Mouse (Mus musculus): Measurements from ENCODE around the gene Smo.
"Not testable (repeated sequence)": the region's sequence is repeated elsewhere in the genome, so short reads cannot be mapped to it uniquely, and the experiment has no call there.

Smo gene

DNA sequence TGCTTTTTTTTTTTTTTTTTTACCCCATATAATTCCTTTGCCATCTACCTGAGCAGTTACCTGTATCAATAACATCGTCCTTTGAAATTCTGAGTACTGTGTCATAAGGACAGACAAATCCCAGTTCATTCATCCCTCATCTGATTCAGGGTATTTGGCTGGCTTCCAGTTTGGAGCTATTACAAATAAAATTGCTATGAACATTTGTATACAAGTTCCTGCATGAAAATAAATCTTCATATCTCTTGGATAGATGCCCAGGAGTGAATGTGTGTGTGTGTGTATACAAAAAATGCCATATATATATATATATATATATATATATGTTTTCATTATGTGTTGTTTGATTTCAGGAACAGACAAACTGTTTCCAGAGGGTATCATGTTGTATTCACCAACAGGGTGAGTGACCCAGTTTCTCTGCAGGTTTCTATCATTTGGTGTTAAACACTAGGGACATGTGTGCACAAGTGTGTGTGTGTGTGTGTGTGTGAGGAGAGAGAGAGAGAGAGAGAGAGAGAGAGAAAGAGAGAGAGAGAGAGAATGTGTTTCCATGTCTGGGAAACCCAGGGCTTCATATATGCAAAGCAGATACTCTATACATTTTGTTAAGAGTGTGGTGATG, 8.6 kb upstream of the Smo start:
- no peak for DNase-seq (ENCODE audit: low read depth)

GRCm38 (mm10) chr6:29728035-29728434, 7.3 kb upstream of the Smo start:
- no peak for DNase-seq (ENCODE audit: low read depth)

GRCm38 (mm10) chr6:29729491-29729890, 5.8 kb upstream of the Smo start:
- no peak for DNase-seq (ENCODE audit: low read depth)

DNA sequence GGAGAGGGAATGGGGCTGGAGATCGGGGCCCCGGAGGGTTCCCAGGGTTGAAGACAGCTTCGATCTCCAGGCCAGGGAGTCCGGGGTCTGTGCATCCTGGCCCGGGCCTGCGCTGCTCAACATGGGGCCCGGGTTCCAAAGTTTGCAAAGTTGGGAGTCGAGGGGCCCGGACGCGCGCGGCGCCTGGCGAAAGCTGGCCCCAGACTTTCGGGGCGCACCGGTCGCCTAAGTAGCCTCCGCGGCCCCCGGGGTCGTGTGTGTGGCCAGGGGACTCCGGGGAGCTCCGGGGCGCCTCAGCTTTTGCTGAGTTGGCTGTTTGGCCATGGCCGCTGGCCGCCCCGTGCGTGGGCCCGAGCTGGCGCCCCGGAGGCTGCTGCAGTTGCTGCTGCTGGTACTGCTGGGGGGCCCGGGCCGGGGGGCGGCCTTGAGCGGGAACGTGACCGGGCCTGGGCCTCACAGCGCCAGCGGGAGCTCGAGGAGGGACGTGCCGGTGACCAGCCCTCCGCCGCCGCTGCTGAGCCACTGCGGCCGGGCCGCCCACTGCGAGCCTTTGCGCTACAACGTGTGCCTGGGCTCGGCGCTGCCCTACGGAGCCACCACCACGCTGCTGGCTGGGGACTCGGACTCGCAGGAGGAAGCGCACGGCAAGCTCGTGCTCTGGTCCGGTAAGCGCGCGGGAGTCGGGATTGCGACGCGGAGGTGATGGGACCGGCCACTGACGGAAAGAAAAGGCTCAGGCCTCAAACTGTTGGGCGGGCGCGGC, 567 bp downstream of the Smo start:
- peak; percentile 50 for DNase-seq (ENCODE audit: low read depth)

GRCm38 (mm10) chr6:29736610-29737458, 1.5 kb downstream of the Smo start:
- DNase-seq (ENCODE audit: low read depth) = peak; percentile 30

GRCm38 (mm10) chr6:29751466-29752152, 16.3 kb downstream of the Smo start:
- no peak for DNase-seq (ENCODE audit: low read depth)

- DNase-seq (ENCODE audit: low read depth) = no peak
Observed at GRCm38 (mm10) chr6:29753336-29753735, 18.0 kb downstream of the Smo start.

DNA sequence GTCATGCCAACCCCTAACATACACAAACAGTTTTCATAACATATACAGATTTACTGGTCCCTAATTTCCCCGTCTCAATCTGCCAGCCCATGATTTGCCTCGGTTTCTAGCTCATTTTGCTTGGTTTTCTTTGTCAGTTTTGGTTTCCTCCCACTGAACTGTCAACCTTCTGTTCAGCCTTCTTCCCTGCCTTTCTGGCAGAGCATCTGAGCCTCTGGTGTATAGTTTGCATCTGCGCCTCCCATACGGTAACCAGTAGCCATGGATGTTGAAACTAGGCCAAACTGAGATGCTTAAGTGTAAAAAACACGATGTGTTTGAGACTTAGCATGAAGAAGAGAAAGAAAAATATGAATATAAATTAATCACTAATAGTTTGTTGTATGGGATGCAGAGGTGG, 20.7 kb downstream of the Smo start:
- no peak for DNase-seq (ENCODE audit: low read depth)

DNA sequence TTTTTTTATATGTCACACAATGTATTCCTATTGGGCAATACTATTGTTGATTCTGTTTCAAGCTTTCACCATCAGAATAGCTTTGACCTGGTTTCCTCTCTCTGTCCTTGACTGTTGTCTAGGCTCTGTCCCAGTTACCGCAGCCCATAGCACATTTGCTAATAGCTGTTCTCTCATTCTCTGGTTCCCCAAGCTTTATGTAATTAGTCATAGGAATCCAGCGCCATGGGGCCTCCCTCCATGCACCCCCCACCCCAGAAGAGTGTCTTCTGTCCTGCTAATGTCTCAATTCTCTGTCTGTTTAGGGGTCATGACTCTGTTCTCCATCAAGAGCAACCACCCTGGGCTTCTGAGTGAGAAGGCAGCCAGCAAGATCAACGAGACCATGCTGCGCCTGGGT, 21.2 kb downstream of the Smo start:
- no peak for DNase-seq (ENCODE audit: low read depth)

DNA sequence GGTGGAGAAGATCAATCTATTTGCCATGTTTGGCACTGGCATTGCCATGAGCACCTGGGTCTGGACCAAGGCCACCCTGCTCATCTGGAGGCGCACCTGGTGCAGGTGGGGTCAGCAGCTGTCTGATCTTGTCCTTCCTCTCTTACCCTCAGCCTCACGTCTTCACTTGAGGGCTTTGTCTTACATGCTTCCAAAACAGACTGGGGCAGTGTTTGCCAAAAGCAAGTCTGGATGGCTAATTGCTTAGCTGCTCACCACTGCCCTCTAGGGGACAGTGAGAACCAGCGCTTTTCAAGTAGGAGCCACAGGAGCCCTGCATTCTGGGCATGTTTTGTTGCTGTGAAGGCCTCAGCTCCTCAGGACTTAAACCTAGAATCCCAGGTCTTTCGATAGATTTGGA, 23.1 kb downstream of the Smo start:
- peak; percentile 85 for DNase-seq (ENCODE audit: low read depth)

DNA sequence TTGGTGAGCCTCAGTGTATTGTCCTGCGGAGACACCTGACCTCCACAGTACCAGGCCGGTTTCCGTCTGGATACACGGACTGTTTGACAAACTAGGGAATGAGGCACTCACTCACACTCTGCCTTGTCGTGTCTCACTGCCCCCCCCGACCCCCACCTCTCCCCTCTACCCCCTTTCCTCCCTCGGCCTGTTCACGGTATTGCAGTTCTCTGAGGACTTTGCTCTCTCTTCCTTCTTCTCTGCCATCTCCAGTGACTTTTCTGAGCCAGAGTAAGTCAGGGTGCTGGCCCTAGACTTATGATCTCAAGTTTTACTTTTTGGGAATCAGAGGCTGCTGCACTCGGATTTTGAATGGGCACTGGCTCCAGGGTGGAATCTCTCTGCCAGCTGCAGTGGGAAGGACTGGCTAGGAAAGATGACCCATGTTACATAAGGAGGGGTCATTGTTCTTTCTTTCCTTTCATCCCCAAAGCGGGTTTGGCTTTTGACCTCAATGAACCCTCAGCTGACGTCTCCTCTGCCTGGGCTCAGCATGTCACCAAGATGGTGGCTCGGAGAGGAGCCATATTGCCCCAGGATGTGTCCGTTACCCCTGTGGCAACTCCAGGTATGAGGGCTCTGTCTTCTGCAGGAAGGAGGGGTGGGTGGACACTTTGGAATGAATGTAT, 23.8 kb downstream of the Smo start:
- no peak for DNase-seq (ENCODE audit: low read depth)

DNA sequence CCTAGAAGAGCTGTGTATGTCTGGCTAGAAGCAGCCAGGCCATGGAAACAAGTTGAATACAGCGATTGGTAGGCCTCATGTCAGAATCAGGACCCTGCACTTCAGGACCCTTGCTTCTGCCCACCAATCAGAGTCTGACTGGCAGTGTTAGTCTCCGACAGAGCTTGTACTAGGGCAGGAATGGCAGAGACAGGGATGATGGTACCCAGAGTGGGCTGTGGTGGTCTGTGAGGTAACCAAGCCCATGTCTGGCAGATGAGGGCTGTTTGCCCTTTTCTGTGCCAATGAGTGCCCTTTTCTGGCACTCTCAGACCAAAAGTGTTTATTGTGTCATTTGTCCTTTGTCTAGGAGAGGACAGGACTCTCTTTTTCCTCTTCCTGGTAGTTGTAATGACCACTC, 25.1 kb downstream of the Smo start:
- DNase-seq (ENCODE audit: low read depth) = not testable (repeated sequence)

GRCm38 (mm10) chr6:29761282-29761681, 26.0 kb downstream of the Smo start:
- no peak for DNase-seq (ENCODE audit: low read depth)

GRCm38 (mm10) chr6:29762524-29762923, 27.2 kb downstream of the Smo start:
- DNase-seq (ENCODE audit: low read depth) = peak; percentile 46

DNA sequence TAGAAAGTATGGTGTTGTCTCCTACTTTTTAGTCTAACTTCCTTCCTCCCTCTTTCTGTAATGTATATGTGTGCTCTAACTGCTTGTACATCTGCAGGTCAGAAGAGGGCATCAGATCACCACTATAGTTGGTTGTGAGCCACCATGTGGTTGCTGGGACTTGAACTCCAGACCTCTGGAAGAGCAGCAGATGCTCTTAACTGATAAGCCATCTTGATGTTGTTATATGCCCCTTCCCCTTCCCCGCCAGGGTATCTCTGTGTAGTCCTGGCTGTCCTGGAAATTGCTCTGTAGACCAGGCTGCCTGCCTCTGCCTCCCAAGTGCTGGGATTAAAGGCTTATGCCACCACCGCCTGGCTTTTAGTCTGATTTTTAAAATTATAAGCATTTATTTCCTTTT, 31.6 kb downstream of the Smo start:
- DNase-seq (ENCODE audit: low read depth) = peak; percentile 26

- peak; percentile 97 for DNase-seq (ENCODE audit: low read depth)
Observed at GRCm38 (mm10) chr6:29767813-29768660, 32.7 kb downstream of the Smo start, which contains the start of gene Ahcyl2. Gene Ahcyl2 (plus strand): TSS chr6:29768011.

- peak; percentile 72 for DNase-seq (ENCODE audit: low read depth)
Observed at GRCm38 (mm10) chr6:29768791-29769441, 33.6 kb downstream of the Smo start.

DNA sequence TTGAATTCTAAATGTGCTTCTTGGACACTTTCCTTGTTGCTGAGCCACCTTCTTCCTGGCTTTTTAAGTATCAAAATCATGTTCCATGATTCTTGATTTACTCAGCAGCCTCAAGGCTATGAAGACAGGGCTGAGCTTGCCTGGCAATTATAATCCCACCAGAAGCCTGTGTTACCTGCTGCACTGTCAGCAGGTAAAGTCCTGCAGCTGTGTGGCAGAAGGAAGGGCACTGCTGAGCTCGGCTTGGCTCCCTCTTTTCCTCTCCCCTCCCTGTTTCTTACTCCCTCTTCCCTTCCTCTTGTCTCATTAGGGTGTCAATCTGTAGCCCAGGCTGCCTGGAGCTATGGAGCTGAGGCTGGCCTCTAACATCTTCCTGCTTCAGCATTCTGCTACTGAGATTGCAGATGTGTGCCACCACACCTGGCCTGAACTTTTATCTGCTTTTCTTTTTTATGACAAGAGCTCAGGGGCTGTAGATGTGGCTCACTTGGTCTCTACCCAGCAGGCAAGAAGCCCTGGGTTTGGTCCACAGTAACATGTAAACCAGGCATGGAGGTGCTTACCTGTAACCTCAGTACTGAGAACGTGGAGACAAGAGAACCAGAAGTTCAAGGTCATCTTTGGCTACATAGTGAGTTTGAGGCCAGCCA, 35.5 kb downstream of the Smo start:
- no peak for DNase-seq (ENCODE audit: low read depth)

GRCm38 (mm10) chr6:29772236-29772635, 36.9 kb downstream of the Smo start:
- no peak for DNase-seq (ENCODE audit: low read depth)

DNA sequence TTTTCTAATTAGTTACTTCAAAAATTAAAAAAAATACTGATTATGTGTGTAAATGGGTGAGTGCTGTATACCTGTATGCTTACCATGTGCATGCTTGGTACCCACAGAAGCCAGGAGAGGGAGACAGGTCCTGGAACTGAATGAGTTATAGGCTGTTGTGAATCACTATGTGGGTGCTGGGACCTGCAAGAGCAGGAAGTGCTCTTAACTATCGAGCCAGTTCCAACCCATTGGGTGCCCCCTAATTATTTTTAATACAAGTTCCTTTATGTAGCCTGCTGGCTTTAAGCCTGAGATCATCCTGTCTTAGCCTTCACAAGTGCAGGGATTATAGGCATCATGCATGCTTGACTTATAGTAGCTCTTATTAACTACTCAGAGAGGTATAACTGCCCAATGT, 38.9 kb downstream of the Smo start:
- DNase-seq (ENCODE audit: low read depth) = no peak
